Mouse (Mus musculus): ENCODE results near the gene Dcaf6.

DNA sequence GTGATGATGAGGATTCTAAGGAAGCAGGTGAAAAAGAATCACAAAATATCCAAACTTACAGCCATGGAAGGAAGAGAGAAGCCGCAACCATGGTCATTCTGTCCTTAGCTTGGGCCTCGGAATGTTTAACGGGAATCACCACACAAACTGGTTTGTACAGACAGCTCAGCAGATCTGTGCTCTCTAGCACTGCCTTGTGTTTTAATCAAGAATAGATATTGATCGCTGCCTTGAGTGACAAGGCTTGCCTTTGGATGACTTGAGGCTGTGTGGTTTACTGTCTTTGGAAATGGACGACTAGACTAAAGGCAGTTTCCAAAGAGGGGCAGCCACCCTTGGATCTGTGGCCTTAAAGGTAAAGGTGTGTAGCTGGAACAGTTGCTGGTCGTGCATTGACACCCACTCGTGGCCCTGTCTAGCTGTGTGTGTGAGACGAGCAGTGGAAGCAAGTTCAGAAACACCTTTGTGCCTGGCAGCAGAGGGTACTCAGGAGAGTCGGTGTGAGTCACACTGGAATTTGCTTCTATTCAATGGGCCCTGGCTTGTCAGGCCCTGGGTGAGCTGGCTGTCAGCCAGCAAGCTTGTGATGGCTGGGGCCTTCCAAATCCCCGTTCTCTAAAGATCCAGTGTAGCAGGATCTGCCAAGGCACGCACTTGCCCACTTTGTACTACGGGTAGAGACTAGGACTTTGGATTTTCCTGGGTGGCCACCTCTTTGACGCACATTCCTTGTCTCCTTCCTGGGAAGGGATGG lies 157.6 kb downstream of the Dcaf6 start:
- TF ChIP-seq CTCF (conservative IDR thresholded peaks at IDR 0.05; ENCODE audit: insufficient read depth, insufficient read length, low read depth, low read length) (no peak), POLR2A (IDR thresholded peaks at IDR 0.05; ENCODE audit: low read depth, low read length) (no peak)

Data from kidney, adult 2 months (tissue).